Mouse (Mus musculus): Measurements from ENCODE around the gene Cfap69. TPM values are rescaled to one million over a fixed set of nuclear protein-coding genes. Genes with fewer than 3 reads are reported as not detected.
"Not testable (repeated sequence)": the region's sequence is repeated elsewhere in the genome, so short reads cannot be mapped to it uniquely, and the experiment has no call there.

Cfap69 gene
- total RNA-seq (2014; fragmentation: Nextera tagmentation) (not detected in 2 replicates), total RNA-seq (2017) (not detected in 2 replicates)

GRCm38 (mm10) chr5:5663655-5664370, at the start of gene Cfap69:
Gene Cfap69, minus strand, starts transcription at chr5:5664239.
- ATAC-seq (replicated peaks; ENCODE audit: poor library complexity, severe bottlenecking), result peak; percentile 97

GRCm38 (mm10) chr5:5711032-5711431, 47.0 kb upstream of the Cfap69 start:
- ATAC-seq (replicated peaks; ENCODE audit: poor library complexity, severe bottlenecking), result no peak

- no peak for ATAC-seq (replicated peaks; ENCODE audit: poor library complexity, severe bottlenecking)
Measured at GRCm38 (mm10) chr5:5707341-5708278, 43.6 kb upstream of the Cfap69 start.

GRCm38 (mm10) chr5:5705019-5705418, 41.0 kb upstream of the Cfap69 start:
- ATAC-seq (replicated peaks; ENCODE audit: poor library complexity, severe bottlenecking), result no peak

- ATAC-seq (replicated peaks; ENCODE audit: poor library complexity, severe bottlenecking), result no peak
Measured at GRCm38 (mm10) chr5:5700386-5700785, 36.3 kb upstream of the Cfap69 start.

- no peak for ATAC-seq (replicated peaks; ENCODE audit: poor library complexity, severe bottlenecking)
Measured at GRCm38 (mm10) chr5:5698830-5699229, 34.8 kb upstream of the Cfap69 start.

- no peak for ATAC-seq (replicated peaks; ENCODE audit: poor library complexity, severe bottlenecking)
Measured at GRCm38 (mm10) chr5:5695401-5695942, 31.4 kb upstream of the Cfap69 start.

GRCm38 (mm10) chr5:5693956-5694653, 30.1 kb upstream of the Cfap69 start, which contains the start of gene Steap2:
Gene Steap2, minus strand, starts transcription at chr5:5694578.
- peak; percentile 65 for ATAC-seq (replicated peaks; ENCODE audit: poor library complexity, severe bottlenecking)

GRCm38 (mm10) chr5:5693541-5693955, 29.5 kb upstream of the Cfap69 start:
- peak; percentile 9; the same call in 1 of the 2 replicates for ATAC-seq (replicated peaks; ENCODE audit: poor library complexity, severe bottlenecking)

- ATAC-seq (replicated peaks; ENCODE audit: poor library complexity, severe bottlenecking), result no peak
Measured at GRCm38 (mm10) chr5:5692167-5692738, 28.2 kb upstream of the Cfap69 start.

- ATAC-seq (replicated peaks; ENCODE audit: poor library complexity, severe bottlenecking), result no peak
Measured at GRCm38 (mm10) chr5:5688945-5689540, 25.0 kb upstream of the Cfap69 start.

- ATAC-seq (replicated peaks; ENCODE audit: poor library complexity, severe bottlenecking), result no peak
Measured at GRCm38 (mm10) chr5:5688228-5688627, 24.2 kb upstream of the Cfap69 start.

GRCm38 (mm10) chr5:5686973-5687372, 22.9 kb upstream of the Cfap69 start:
- no peak for ATAC-seq (replicated peaks; ENCODE audit: poor library complexity, severe bottlenecking)

- ATAC-seq (replicated peaks; ENCODE audit: poor library complexity, severe bottlenecking), result not testable (repeated sequence)
Measured at GRCm38 (mm10) chr5:5684946-5685345, 20.9 kb upstream of the Cfap69 start.

GRCm38 (mm10) chr5:5683292-5683691, 19.3 kb upstream of the Cfap69 start:
- ATAC-seq (replicated peaks; ENCODE audit: poor library complexity, severe bottlenecking), result no peak

- no peak for ATAC-seq (replicated peaks; ENCODE audit: poor library complexity, severe bottlenecking)
Measured at GRCm38 (mm10) chr5:5679459-5679858, 15.4 kb upstream of the Cfap69 start.

GRCm38 (mm10) chr5:5676082-5676481, 12.0 kb upstream of the Cfap69 start:
- no peak for ATAC-seq (replicated peaks; ENCODE audit: poor library complexity, severe bottlenecking)

- no peak for ATAC-seq (replicated peaks; ENCODE audit: poor library complexity, severe bottlenecking)
Measured at GRCm38 (mm10) chr5:5668920-5669319, 4.9 kb upstream of the Cfap69 start.

- ATAC-seq (replicated peaks; ENCODE audit: poor library complexity, severe bottlenecking), result no peak
Measured at GRCm38 (mm10) chr5:5664371-5664926, 410 bp upstream of the Cfap69 start.
